Mouse (Mus musculus): Measurements from ENCODE around the gene Ppp2r5a. TPM values are rescaled to one million over a fixed set of nuclear protein-coding genes. Genes with fewer than 3 reads are reported as not detected.
A peak's percentile ranks its signal among the peaks of the same experiment; 100 is the strongest.

The Ppp2r5a gene
- polyA plus RNA-seq, 2 experiments, result 30.3 to 40.1 TPM

DNA sequence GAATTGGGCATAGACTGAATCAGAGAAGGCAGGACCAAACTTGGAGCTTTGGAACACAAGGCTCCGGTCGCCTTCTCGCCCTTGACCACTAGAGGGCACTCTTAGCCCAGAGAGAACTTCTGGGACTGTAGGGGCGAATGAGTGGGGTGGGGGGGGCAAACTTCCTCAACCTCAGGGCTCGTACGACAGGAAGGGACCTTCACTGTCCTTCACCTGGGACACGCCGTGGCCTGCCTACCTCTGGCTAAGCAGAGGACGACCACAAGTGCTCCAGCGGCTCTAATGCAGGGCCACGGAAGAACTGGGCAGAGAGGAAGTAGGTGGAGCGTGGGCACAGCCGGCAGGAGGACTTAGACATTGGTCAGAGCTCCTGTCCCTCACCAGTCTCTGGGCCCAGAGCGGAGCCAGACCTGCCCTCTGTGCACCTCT, 90.5 kb downstream of the Ppp2r5a start:
- peak overlapping the region; percentile 67 for H3K9ac ChIP-seq (ENCODE audit: low read depth, low read length, severe bottlenecking)
- peak; percentile 82 for DNase-seq (ENCODE audit: low spot score)
- H3K4me2 ChIP-seq (replicated peaks; ENCODE audit: low read depth, low read length, severe bottlenecking), result peak overlapping the region; percentile 61
- peaks cover 10% of the 10 kb centered on the region for H3K4me1 ChIP-seq (ENCODE audit: control insufficient read depth, insufficient read depth, low read length)
- TF ChIP-seq POLR2A (IDR thresholded peaks at IDR 0.05; ENCODE audit: borderline replicate concordance, extremely low read depth, insufficient read depth, insufficient read length), result no peak
- WGBS, result 1% methylated on average over 14 of the region's 14 CpGs
- H3K27ac ChIP-seq (replicated peaks; ENCODE audit: low read depth, low read length), result peak overlapping the region; percentile 33; the same call in 1 of the 2 replicates
- peak overlapping the region; percentile 59 for H3K4me3 ChIP-seq (replicated peaks; ENCODE audit: low read length)
- peak; percentile 87 for ATAC-seq (ENCODE audit: low FRiP score, low read depth)
- H3K9me3 ChIP-seq (ENCODE audit: control insufficient read depth, low read length), result no peaks in the 10 kb centered on the region
- H3K27me3 ChIP-seq (ENCODE audit: control insufficient read depth, insufficient read depth, low read length), result no peaks in the 10 kb centered on the region
- peaks cover 2% of the 10 kb centered on the region; the same call in 1 of the 2 replicates for H3K36me3 ChIP-seq (ENCODE audit: control insufficient read depth, insufficient read depth, low read length)

DNA sequence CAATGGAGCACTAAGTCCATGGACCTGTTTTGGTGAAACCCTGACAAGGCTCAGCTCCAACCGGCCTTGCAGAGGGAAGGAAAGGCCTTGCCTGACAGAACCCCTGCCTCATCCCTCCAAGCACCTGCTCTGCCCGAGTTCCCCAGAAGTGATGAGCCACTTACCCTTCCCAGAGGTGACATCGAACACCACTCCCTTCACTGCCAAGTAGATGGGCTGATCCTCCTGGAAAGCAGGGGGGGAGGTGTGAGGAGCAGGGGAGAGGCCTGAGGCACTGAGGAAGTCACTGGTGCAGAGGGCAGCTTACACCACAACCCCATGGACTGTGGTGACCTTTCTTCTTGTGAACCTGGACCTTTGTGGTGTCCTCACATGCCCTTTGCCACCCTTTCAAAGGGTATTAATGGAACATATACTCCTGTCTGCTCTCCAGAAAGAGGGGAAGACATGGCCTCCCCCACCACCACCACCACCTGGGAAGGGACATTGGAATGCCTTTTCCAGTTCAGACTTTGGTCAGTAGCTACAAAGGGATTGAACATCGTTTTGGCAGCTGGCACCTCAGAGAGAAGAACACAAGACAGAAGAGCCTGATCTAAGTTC, 91.7 kb downstream of the Ppp2r5a start:
- Histone ChIP-seq H3K4me1 (ENCODE audit: control insufficient read depth, insufficient read depth, low read length) (peaks cover 5% of the 10 kb centered on the region; the same call in 1 of the 2 replicates), H3K4me2 (replicated peaks; ENCODE audit: low read depth, low read length, severe bottlenecking) (no peak overlapping the region), H3K36me3 (ENCODE audit: control insufficient read depth, insufficient read depth, low read length) (peaks cover 8% of the 10 kb centered on the region; the same call in 1 of the 2 replicates), H3K27me3 (ENCODE audit: control insufficient read depth, insufficient read depth, low read length) (no peaks in the 10 kb centered on the region), H3K9me3 (ENCODE audit: control insufficient read depth, low read length) (no peaks in the 10 kb centered on the region), H3K9ac (ENCODE audit: low read depth, low read length, severe bottlenecking) (no peak overlapping the region), H3K4me3 (replicated peaks; ENCODE audit: low read length) (no peak overlapping the region), H3K27ac (replicated peaks; ENCODE audit: low read depth, low read length) (no peak overlapping the region)
- 72% methylated on average over 4 of the region's 4 CpGs for WGBS
- DNase-seq (ENCODE audit: low spot score), result no peak
- ATAC-seq (ENCODE audit: low FRiP score, low read depth), result no peak
- no peak for TF ChIP-seq POLR2A (IDR thresholded peaks at IDR 0.05; ENCODE audit: borderline replicate concordance, extremely low read depth, insufficient read depth, insufficient read length)

DNA sequence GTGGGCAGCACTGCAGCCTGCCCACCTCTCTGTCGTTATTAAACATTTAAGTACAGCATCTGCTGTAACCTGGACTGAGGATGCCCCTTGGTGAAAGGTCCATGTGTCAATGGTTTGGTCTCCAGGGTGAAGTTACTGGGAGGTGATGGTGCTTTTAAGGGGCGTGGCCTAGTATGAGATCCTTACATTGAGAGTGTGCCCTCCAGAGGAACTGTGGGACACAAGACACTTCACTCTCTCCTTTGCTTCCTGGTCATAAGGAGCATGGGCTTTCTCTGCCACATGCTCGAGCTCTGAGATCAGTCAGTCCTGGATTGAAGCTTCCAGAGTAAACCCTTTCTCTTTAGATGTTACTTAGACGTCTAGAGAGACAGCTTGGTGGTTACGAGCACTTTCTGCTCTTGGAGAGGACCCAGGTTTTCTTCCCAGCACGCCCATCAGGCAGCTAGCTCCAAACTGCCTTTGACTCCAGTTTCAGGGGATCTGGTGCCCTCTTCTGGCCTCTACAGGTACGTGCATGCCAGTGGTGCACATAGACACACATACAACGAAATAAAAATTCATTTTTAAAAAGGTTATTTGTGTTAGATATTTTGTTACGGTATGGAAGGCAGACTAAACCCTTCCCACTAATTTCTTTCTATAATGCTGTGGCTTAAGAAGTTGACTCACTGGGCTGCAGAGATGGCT, 95.2 kb downstream of the Ppp2r5a start:
- ATAC-seq (ENCODE audit: low FRiP score, low read depth) (no peak), DNase-seq (ENCODE audit: low spot score) (no peak)
- Histone ChIP-seq H3K36me3 (ENCODE audit: control insufficient read depth, insufficient read depth, low read length) (peaks cover 12% of the 10 kb centered on the region; the same call in 1 of the 2 replicates), H3K9ac (ENCODE audit: low read depth, low read length, severe bottlenecking) (no peak overlapping the region), H3K9me3 (ENCODE audit: control insufficient read depth, low read length) (no peaks in the 10 kb centered on the region), H3K4me1 (ENCODE audit: control insufficient read depth, insufficient read depth, low read length) (peaks cover 2% of the 10 kb centered on the region; the same call in 1 of the 2 replicates), H3K4me3 (replicated peaks; ENCODE audit: low read length) (no peak overlapping the region), H3K4me2 (replicated peaks; ENCODE audit: low read depth, low read length, severe bottlenecking) (no peak overlapping the region), H3K27ac (replicated peaks; ENCODE audit: low read depth, low read length) (no peak overlapping the region), H3K27me3 (ENCODE audit: control insufficient read depth, insufficient read depth, low read length) (no peaks in the 10 kb centered on the region)
- no peak for TF ChIP-seq POLR2A (IDR thresholded peaks at IDR 0.05; ENCODE audit: borderline replicate concordance, extremely low read depth, insufficient read depth, insufficient read length)
- 86% methylated on average over 9 of the region's 9 CpGs for WGBS

DNA sequence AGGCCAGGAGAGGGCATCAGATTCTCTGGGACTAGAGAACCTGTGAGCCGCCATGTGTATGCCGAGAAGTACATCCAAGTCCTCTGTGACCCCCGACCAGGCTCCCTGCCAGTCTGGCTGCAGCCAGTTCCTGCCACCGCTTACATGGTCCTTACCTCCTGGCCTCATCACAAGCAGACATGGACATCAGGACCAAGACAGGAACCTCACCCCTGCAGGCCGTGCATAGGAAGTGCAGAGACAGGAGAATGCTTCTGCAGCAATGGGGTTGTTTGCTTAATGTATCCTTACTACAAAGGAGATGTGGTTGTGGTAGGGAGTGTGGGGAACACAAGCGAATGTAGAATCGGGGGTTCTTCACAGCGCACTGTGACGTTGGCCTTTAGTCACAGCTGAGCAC, 96.8 kb downstream of the Ppp2r5a start:
- Histone ChIP-seq H3K4me2 (replicated peaks; ENCODE audit: low read depth, low read length, severe bottlenecking) (no peak overlapping the region), H3K4me3 (replicated peaks; ENCODE audit: low read length) (no peak overlapping the region), H3K27me3 (ENCODE audit: control insufficient read depth, insufficient read depth, low read length) (no peaks in the 10 kb centered on the region), H3K36me3 (ENCODE audit: control insufficient read depth, insufficient read depth, low read length) (peaks cover 12% of the 10 kb centered on the region; the same call in 1 of the 2 replicates), H3K9ac (ENCODE audit: low read depth, low read length, severe bottlenecking) (no peak overlapping the region), H3K4me1 (ENCODE audit: control insufficient read depth, insufficient read depth, low read length) (no peaks in the 10 kb centered on the region), H3K9me3 (ENCODE audit: control insufficient read depth, low read length) (no peaks in the 10 kb centered on the region), H3K27ac (replicated peaks; ENCODE audit: low read depth, low read length) (no peak overlapping the region)
- 90% methylated on average over 9 of the region's 9 CpGs for WGBS
- DNase-seq (ENCODE audit: low spot score) (no peak), ATAC-seq (ENCODE audit: low FRiP score, low read depth) (no peak)
- TF ChIP-seq POLR2A (IDR thresholded peaks at IDR 0.05; ENCODE audit: borderline replicate concordance, extremely low read depth, insufficient read depth, insufficient read length), result no peak

DNA sequence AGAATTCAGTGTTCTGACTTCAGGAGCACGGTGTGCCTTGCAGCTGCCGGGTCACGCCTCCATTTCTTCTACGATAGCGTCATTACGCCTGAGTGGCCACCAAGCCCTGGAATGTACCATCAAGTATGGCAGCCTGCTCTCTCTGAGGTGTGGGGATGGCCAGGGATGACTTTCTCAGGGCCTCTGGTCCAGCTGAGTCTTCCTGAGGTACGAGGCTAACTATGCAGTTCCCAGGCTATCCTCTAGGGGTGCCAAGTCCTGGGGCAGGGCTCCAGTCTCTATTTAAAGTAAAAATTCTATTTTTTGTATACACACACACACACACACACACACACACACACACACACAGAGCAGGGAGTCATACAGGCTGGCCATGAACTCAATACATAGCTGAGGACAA, 97.5 kb downstream of the Ppp2r5a start:
- no peak for TF ChIP-seq POLR2A (IDR thresholded peaks at IDR 0.05; ENCODE audit: borderline replicate concordance, extremely low read depth, insufficient read depth, insufficient read length)
- 60% methylated on average over 7 of the region's 7 CpGs for WGBS
- no peak for DNase-seq (ENCODE audit: low spot score)
- Histone ChIP-seq H3K36me3 (ENCODE audit: control insufficient read depth, insufficient read depth, low read length) (peaks cover 12% of the 10 kb centered on the region; the same call in 1 of the 2 replicates), H3K9me3 (ENCODE audit: control insufficient read depth, low read length) (no peaks in the 10 kb centered on the region), H3K4me2 (replicated peaks; ENCODE audit: low read depth, low read length, severe bottlenecking) (no peak overlapping the region), H3K4me3 (replicated peaks; ENCODE audit: low read length) (no peak overlapping the region), H3K9ac (ENCODE audit: low read depth, low read length, severe bottlenecking) (no peak overlapping the region), H3K4me1 (ENCODE audit: control insufficient read depth, insufficient read depth, low read length) (no peaks in the 10 kb centered on the region), H3K27ac (replicated peaks; ENCODE audit: low read depth, low read length) (no peak overlapping the region), H3K27me3 (ENCODE audit: control insufficient read depth, insufficient read depth, low read length) (no peaks in the 10 kb centered on the region)
- ATAC-seq (ENCODE audit: low FRiP score, low read depth), result no peak

All from limb, embryonic 14.5 days (tissue).